Mouse (Mus musculus) heart, postnatal 0 days (tissue): ENCODE data around the gene Grin1.

Source experiments
- CTCF ChIP-seq: IDR thresholded peaks from 2 replicates; pipeline ENCODE4 v1.5.1; 2016; ENCODE audit warnings: antibody characterized with exemption, control low read depth, low read depth
- EP300 ChIP-seq: IDR thresholded peaks from 2 replicates; pipeline ENCODE4 v1.6.1; 2016; ENCODE audit warnings: antibody characterized with exemption, low read depth

DNA sequence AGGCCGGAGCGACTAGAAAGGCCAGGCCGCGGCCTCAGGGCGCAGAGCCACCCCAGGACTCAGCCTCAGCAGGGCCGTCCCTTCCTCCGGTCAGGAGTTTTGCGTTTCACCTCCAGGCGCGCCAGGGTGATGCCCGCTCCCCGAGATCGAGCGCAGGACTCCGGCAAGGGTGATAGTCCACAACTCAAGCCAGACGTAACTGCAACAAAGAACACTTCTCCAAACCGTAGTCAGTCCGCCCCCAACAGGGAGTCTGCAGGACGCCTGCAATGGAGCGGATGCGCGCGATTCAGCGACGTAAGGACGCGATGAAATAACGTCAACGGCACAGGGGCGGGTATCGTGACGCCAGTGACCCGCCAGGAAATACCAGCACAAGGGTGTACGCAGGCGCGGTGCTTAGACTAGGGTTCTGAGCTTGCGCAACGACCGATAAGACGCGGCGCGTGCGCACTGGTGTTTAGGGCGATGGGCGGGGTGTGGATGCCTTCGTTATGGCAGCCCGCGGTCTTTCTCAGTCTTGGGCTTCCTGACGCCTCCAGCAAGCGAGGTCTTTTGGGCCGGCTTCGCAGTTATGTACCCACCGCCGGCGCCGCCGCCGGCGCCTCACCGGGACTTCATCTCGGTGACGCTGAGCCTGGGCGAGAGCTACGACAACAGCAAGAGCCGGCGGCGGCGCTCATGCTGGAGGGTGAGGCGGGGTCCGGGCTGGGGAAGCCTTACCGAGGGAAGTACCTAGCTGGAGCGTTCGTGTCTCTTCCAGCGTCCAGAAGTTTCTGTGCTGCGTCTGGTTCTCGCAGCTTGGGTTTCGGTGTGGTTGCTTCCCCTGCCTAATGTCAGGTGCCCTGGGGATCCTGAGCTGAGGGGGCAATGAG, 13.5 kb upstream of the Grin1 start, which contains the start of gene Man1b1:
- TF ChIP-seq CTCF (peak; percentile 36), EP300 (0 out of 2 replicates have a peak, but pooled peaks have one; percentile 44)
